Mouse (Mus musculus) left cerebral cortex, adult 8-10 months (tissue): ENCODE measurements around the gene Adamts6. TPM values are rescaled to one million over a fixed set of nuclear protein-coding genes. Genes with fewer than 3 reads are reported as not detected.
A peak's percentile ranks its signal among the peaks of the same experiment; 100 is the strongest.

Source experiments
- DNase-seq, 2 experiments: peaks; one replicate each; pipeline ENCODE4 v3.0.0; 2022; ENCODE audit warnings: low spot score in 2 of 2
- total RNA-seq, 4 experiments: library from RNA; stranded (reverse); gene quantifications; 2 replicates each; pipeline ENCODE4 v1.2.4; 2022

Adamts6 gene
- total RNA-seq, 4 experiments from 2014 or later: 4.7 to 6.2 (median 5.8) TPM

GRCm38 (mm10) chr13:104516146-104516545, 228.5 kb downstream of the Adamts6 start:
- no peak for DNase-seq

DNA sequence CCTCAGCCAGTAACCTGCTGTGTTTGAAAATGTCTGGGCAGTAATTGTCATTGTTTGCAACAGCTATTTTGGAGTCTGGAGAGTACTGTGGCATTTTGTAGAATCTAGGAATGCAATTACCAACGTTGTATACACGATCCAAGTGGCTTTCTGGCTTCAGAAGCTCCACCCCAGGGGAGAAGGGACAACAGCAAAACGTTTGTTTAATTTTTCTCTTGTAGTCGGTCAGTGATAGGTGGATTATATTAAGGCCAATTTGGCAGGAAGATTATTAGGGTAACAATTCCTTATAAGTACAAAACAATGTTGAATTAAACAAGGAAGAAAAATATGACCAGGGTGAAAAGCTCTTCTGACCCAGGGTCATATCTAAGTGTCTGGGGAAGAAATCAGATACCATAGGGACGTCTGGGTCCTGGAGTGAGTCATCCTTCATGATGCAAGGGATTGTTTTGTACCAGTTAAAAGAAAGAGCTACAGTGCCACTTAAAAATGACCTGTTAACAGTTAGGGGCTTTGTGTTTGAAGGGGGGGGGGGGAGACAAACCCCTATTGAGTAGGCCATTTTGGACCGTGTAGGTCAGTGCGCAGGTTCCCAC, 229.2 kb downstream of the Adamts6 start:
- no peak for DNase-seq

DNA sequence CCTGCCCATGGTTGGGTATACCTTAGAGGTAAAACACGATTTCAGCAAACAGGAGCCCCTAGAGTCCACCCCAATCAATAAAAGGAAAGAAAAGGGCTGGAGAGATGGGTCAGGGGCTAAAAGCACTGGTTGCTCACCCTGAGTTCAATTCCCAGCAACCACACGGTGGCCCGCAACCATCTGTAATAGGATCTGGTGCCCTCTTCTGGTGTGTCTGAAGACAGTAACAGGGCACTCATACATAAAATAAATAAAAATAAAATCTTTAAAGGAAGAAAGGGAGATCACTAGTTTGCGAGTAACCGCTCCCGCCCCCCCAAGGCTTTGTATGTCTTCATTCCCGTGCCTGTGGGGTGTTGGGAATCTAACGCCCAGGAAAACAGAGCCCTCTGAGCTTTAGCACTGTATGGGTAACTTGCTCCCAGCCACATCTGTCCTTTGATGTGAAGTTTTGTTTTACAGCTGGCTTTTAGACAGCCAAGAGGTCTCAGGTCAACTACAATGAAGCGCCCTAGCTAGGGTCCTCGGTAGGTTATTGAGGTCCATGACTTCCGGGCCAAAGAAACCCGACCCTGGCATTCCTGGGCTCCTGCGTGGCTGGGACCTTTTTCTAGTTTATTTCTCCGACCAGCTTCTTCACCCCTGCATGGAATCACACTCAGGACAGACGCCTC, 230.1 kb downstream of the Adamts6 start:
- peak in 1 of 2 experiments; percentile 10 for DNase-seq

- peak; percentile 70 to 91 for DNase-seq
Measured at GRCm38 (mm10) chr13:104518312-104519005, 230.8 kb downstream of the Adamts6 start.

GRCm38 (mm10) chr13:104519006-104519695, 231.5 kb downstream of the Adamts6 start:
- DNase-seq: peak; percentile 4 to 13

DNA sequence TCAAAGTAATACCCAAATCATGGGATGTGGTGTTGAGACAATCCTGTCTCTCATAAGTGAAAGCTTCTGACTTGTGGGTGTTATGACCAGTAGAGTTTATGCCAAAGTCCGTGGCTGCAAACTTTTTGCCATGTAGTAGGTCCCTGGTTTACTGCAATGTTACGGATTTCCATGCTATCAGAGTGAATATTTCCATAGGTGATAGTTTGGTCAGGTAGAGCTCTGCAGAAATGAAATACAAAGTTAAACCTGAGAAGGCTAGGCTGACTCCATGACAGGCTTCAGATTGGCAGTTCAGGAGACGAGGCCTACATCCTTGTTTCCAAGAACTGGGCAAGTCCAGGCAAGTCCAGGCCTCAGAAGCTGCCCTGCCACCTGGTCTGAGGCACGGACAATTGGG, 232.3 kb downstream of the Adamts6 start:
- DNase-seq: no peak

- no peak for DNase-seq
Measured at GRCm38 (mm10) chr13:104520461-104520860, 232.8 kb downstream of the Adamts6 start.

GRCm38 (mm10) chr13:104521532-104521931, 233.9 kb downstream of the Adamts6 start:
- DNase-seq: no peak

GRCm38 (mm10) chr13:104525656-104526055, 238.0 kb downstream of the Adamts6 start:
- no peak for DNase-seq

DNA sequence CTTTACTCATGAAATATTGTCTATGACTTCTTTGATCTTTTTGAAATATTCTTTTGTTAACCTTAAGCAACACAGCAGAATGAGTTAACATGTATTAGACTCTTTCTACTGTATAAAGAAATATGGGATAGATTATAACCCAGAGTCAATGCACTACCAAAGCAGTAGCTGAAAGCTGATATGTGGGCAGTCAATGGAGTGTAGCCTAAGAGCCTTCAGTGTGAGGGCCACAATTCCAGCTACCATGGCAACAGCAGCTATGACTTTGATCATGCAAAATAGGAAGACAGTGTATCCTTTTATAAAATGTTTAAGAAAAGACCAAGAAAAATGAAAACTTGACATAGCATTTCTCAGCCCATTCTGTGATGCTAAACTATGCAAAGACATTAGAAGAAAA, 241.6 kb downstream of the Adamts6 start:
- DNase-seq: no peak

DNA sequence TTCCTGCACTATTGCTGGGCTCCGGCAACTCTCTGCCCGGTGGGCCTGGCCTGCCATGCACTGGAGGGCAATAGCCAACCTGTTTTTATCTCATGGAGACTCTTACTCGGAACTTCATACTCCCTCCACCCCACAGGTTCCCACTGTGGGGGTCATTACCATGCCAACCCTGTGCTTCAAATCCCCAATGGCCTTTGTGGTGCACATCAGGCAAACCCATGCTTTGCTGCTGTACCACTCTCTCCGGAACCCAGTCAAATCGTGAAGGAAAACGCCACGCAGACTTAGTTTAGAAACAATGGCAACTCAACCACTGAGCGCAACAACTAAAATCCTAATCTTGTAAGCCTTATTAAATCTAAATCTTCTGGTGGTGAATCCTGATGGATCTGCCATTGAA, 244.2 kb downstream of the Adamts6 start:
- no peak for DNase-seq

GRCm38 (mm10) chr13:104532723-104533122, 245.1 kb downstream of the Adamts6 start:
- DNase-seq: no peak

GRCm38 (mm10) chr13:104533806-104534495, 246.3 kb downstream of the Adamts6 start:
- no peak for DNase-seq

DNA sequence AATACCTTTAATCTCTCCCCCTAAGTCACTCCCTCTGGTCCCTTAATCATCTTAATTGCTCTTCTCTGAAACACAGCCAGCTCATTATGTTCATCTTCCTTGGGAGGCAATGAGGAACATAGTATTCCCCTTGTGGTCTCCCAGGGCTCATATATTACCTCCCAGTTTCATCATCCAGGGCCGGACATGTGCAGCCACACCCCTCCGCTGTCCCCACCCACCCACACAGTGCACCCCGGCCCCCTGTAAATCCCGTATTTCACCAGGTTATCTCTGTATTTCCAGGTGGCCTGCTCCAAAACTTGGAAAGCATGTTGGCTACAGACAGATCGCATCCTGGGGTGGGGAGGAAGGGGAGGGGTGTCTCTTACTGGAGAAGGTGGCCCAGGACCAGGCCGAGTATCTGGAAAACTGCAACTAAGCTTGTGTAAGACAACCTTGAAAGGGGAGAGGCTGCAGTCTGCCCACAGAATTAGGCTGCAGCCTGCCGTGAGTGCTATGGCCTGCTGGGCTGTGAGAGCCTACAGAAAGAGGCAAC, 253.3 kb downstream of the Adamts6 start:
- no peak for DNase-seq

DNA sequence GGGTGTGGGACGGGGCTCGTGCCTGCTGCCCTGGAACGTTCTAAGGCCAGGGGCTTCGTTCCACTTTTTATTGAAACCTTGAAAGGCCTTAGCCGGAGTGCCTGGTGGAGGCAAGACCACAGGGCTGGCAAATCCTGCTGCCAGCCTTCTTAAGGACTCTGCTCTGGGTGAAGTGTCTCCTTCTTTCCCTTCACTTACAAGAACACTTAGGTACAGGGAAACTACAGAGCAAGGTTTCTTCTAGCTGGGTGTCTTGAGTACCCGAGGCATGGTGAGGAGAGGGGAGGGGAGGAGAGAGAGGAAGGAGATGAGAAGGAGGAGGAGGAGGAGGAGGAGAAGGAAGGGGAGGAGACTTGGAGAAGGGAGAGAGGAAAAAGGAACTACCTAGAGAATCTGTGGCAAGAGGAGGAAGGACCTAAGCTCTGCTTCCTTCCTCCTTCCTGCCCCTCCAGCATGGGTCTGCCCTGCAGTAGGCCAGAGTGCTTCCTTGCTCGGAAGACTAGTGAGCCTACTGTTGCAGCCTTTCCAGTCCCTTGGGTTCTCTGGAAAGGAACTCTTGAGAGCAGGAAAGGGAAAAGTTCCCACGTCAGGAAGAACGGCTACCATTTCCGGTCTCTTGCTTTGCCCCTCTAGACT, 254.6 kb downstream of the Adamts6 start:
- no peak for DNase-seq

GRCm38 (mm10) chr13:104542759-104543141, 255.1 kb downstream of the Adamts6 start:
- DNase-seq: no peak
